Mouse (Mus musculus): ENCODE data around the gene Ripk1.

DNA sequence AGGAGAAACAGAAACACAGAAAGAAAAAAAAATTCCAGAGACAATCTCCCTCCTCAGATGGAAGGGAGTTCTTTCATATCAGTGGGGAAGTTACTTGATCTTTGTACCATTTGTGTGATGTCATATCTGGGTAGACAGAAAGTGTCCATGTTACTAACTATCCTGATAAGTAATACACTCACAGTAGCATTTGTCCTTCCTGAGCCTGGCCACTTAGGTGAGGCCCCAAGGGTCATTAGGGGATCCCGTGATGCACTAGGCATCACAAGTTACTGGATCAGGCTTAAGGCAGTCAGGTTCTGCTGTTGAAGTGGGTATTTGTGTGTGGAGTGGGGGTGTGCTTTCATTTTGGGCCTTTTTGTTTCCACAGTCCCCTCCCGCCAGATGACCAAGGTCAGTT is 49.2 kb upstream of the Ripk1 start:
- TF ChIP-seq CTCF (IDR thresholded peaks at IDR 0.05; ENCODE audit: low read depth, low read length), result no peak
- TF ChIP-seq POLR2A (IDR thresholded peaks at IDR 0.05; ENCODE audit: insufficient read depth, low read length), result no peak

All from ES-Bruce4 (cell line).